Mouse (Mus musculus): ENCODE measurements at regions not wholly inside any gene's neighbourhood (a gene's known extent, or its start where the extent isn't known, plus 50 kb on each side); places are given as distances from the start of the nearest gene placed in this dataset.
"Not testable (repeated sequence)": the region's sequence is repeated elsewhere in the genome, so short reads cannot be mapped to it uniquely, and the experiment has no call there.

GRCm38 (mm10) chr6:81805942-81806341, 117.5 kb upstream of the Gcfc2 start:
- no peak overlapping the region for H3K4me3 ChIP-seq (ENCODE audit: low read depth, low read length)
- ATAC-seq, result no peak
- 91% methylated on average over 11 of the region's 11 CpGs for WGBS
- H3K9ac ChIP-seq (ENCODE audit: low read length), result no peak overlapping the region
- H3K4me2 ChIP-seq (ENCODE audit: low read length), result no peak overlapping the region
- no peaks in the 10 kb centered on the region for H3K36me3 ChIP-seq (ENCODE audit: control insufficient read depth, insufficient read depth, low read length)
- H3K4me1 ChIP-seq (ENCODE audit: control insufficient read depth, insufficient read depth, low read length), result no peaks in the 10 kb centered on the region
- no peak overlapping the region for H3K27ac ChIP-seq (ENCODE audit: low read depth, low read length)
- H3K27me3 ChIP-seq (replicated peaks; ENCODE audit: control insufficient read depth, insufficient read depth, low read length), result no peaks in the 10 kb centered on the region
- no peak for DNase-seq (ENCODE audit: low spot score)
- H3K9me3 ChIP-seq (replicated peaks; ENCODE audit: control insufficient read depth, low read length), result no peaks in the 10 kb centered on the region

DNA sequence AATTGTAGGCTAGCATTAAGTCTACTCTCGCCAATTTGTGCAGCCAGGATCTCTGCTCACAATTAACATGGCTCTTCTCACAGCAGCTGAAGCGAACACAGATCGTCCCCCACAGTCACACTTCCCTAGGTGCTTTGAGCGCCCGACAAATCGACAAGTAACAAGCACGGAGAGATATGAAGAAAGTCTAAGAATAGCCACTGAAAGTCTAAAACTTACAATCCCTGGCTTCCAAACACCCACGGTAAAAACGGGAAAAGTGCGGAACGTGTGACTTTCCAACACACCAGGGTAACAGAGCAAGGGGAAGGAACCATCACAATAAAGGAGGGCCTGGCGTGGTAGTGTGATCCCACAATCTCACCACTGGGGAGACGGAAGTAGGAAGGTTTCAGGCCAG, 114.8 kb upstream of the Gcfc2 start:
- no peak overlapping the region for H3K27ac ChIP-seq (ENCODE audit: low read depth, low read length)
- ATAC-seq, result no peak
- DNase-seq (ENCODE audit: low spot score), result no peak

GRCm38 (mm10) chr6:81815248-81815961, 108.1 kb upstream of the Gcfc2 start:
- Histone ChIP-seq H3K4me3 (ENCODE audit: low read depth, low read length) (no peak overlapping the region), H3K4me1 (ENCODE audit: control insufficient read depth, insufficient read depth, low read length) (no peaks in the 10 kb centered on the region), H3K36me3 (ENCODE audit: control insufficient read depth, insufficient read depth, low read length) (no peaks in the 10 kb centered on the region), H3K9ac (ENCODE audit: low read length) (no peak overlapping the region), H3K9me3 (replicated peaks; ENCODE audit: control insufficient read depth, low read length) (no peaks in the 10 kb centered on the region), H3K27me3 (replicated peaks; ENCODE audit: control insufficient read depth, insufficient read depth, low read length) (no peaks in the 10 kb centered on the region), H3K4me2 (ENCODE audit: low read length) (no peak overlapping the region), H3K27ac (ENCODE audit: low read depth, low read length) (no peak overlapping the region)
- ATAC-seq (no peak), DNase-seq (ENCODE audit: low spot score) (no peak)
- 80% methylated on average over 8 of the region's 8 CpGs for WGBS

More for the DNA sequence above, 114.8 kb upstream of the Gcfc2 start:
- no peaks in the 10 kb centered on the region for H3K4me1 ChIP-seq (ENCODE audit: control insufficient read depth, insufficient read depth, low read length)
- no peak overlapping the region for H3K4me3 ChIP-seq (ENCODE audit: low read depth, low read length)
- no peaks in the 10 kb centered on the region for H3K9me3 ChIP-seq (replicated peaks; ENCODE audit: control insufficient read depth, low read length)
- no peaks in the 10 kb centered on the region for H3K36me3 ChIP-seq (ENCODE audit: control insufficient read depth, insufficient read depth, low read length)
- H3K9ac ChIP-seq (ENCODE audit: low read length), result no peak overlapping the region
- no peaks in the 10 kb centered on the region for H3K27me3 ChIP-seq (replicated peaks; ENCODE audit: control insufficient read depth, insufficient read depth, low read length)
- H3K4me2 ChIP-seq (ENCODE audit: low read length), result no peak overlapping the region
- 94% methylated on average over 13 of the region's 13 CpGs for WGBS

GRCm38 (mm10) chr6:81815962-81816338, 107.5 kb upstream of the Gcfc2 start:
- H3K9me3 ChIP-seq (replicated peaks; ENCODE audit: control insufficient read depth, low read length), result no peaks in the 10 kb centered on the region
- WGBS, result 69% methylated on average over 7 of the region's 7 CpGs
- peak; percentile 20 for DNase-seq (ENCODE audit: low spot score)
- no peaks in the 10 kb centered on the region for H3K4me1 ChIP-seq (ENCODE audit: control insufficient read depth, insufficient read depth, low read length)
- no peak for ATAC-seq
- no peak overlapping the region for H3K4me3 ChIP-seq (ENCODE audit: low read depth, low read length)
- no peak overlapping the region for H3K9ac ChIP-seq (ENCODE audit: low read length)
- H3K27ac ChIP-seq (ENCODE audit: low read depth, low read length), result no peak overlapping the region
- no peaks in the 10 kb centered on the region for H3K36me3 ChIP-seq (ENCODE audit: control insufficient read depth, insufficient read depth, low read length)
- no peak overlapping the region for H3K4me2 ChIP-seq (ENCODE audit: low read length)
- no peaks in the 10 kb centered on the region for H3K27me3 ChIP-seq (replicated peaks; ENCODE audit: control insufficient read depth, insufficient read depth, low read length)

DNA sequence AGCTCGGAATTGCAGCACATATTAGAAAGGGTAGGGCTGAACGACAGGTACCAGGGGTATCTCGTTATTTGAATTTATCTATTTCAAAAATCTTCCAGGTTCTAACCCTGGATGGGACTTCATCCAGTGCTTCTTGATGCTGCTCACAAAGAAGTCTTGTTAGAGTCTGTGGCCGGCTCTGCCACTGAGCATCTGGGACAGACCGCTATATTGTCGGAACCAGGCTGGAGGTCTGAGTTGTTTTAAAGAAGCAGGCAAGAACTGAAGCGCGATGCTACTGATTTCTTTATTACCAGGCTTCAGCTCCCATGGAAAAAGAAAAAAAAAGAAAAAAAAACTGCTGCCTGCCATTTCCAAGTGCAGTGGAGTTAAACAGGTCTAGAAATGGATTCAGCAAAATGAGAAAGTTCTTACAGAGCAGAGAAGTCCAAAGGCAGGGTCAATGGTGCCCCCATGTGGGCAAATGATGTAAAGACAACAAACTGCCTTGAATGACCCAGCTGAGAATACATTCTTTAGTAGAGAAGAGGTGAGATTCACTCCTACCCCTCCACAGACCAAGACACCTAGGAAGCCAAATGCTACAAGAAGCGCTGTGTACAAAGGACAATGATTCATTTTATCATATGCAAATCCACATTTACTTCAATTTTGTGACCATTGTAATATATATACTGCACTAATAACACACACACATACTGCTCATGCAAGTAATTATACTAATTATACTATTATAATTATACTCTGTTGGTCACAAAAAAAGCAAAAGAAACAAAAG, 106.2 kb upstream of the Gcfc2 start:
- Histone ChIP-seq H3K4me1 (ENCODE audit: control insufficient read depth, insufficient read depth, low read length) (no peaks in the 10 kb centered on the region), H3K36me3 (ENCODE audit: control insufficient read depth, insufficient read depth, low read length) (no peaks in the 10 kb centered on the region), H3K9me3 (replicated peaks; ENCODE audit: control insufficient read depth, low read length) (no peaks in the 10 kb centered on the region), H3K27ac (ENCODE audit: low read depth, low read length) (no peak overlapping the region), H3K27me3 (replicated peaks; ENCODE audit: control insufficient read depth, insufficient read depth, low read length) (no peaks in the 10 kb centered on the region), H3K4me3 (ENCODE audit: low read depth, low read length) (no peak overlapping the region), H3K4me2 (ENCODE audit: low read length) (no peak overlapping the region), H3K9ac (ENCODE audit: low read length) (no peak overlapping the region; the same call in 1 of the 2 replicates)
- 77% methylated on average over 9 of the region's 9 CpGs for WGBS
- ATAC-seq (peak; percentile 87), DNase-seq (ENCODE audit: low spot score) (peak; percentile 81)

- Histone ChIP-seq H3K4me2 (ENCODE audit: low read length) (no peak overlapping the region), H3K9ac (ENCODE audit: low read length) (no peak overlapping the region), H3K36me3 (ENCODE audit: control insufficient read depth, insufficient read depth, low read length) (no peaks in the 10 kb centered on the region), H3K27me3 (replicated peaks; ENCODE audit: control insufficient read depth, insufficient read depth, low read length) (no peaks in the 10 kb centered on the region), H3K27ac (ENCODE audit: low read depth, low read length) (no peak overlapping the region), H3K4me3 (ENCODE audit: low read depth, low read length) (no peak overlapping the region), H3K4me1 (ENCODE audit: control insufficient read depth, insufficient read depth, low read length) (no peaks in the 10 kb centered on the region), H3K9me3 (replicated peaks; ENCODE audit: control insufficient read depth, low read length) (no peaks in the 10 kb centered on the region)
- ATAC-seq (no peak), DNase-seq (ENCODE audit: low spot score) (no peak)
- WGBS, result 94% methylated on average over 10 of the region's 10 CpGs
Observed at GRCm38 (mm10) chr6:81818573-81818972, 104.9 kb upstream of the Gcfc2 start.

- 86% methylated on average over 5 of the region's 5 CpGs for WGBS
- Histone ChIP-seq H3K9me3 (replicated peaks; ENCODE audit: control insufficient read depth, low read length) (no peaks in the 10 kb centered on the region), H3K4me1 (ENCODE audit: control insufficient read depth, insufficient read depth, low read length) (no peaks in the 10 kb centered on the region), H3K27me3 (replicated peaks; ENCODE audit: control insufficient read depth, insufficient read depth, low read length) (no peaks in the 10 kb centered on the region), H3K9ac (ENCODE audit: low read length) (no peak overlapping the region), H3K36me3 (ENCODE audit: control insufficient read depth, insufficient read depth, low read length) (no peaks in the 10 kb centered on the region), H3K4me2 (ENCODE audit: low read length) (no peak overlapping the region), H3K4me3 (ENCODE audit: low read depth, low read length) (no peak overlapping the region), H3K27ac (ENCODE audit: low read depth, low read length) (no peak overlapping the region)
- DNase-seq (ENCODE audit: low spot score) (no peak), ATAC-seq (no peak)
Observed at GRCm38 (mm10) chr6:81820078-81820477, 103.4 kb upstream of the Gcfc2 start.

DNA sequence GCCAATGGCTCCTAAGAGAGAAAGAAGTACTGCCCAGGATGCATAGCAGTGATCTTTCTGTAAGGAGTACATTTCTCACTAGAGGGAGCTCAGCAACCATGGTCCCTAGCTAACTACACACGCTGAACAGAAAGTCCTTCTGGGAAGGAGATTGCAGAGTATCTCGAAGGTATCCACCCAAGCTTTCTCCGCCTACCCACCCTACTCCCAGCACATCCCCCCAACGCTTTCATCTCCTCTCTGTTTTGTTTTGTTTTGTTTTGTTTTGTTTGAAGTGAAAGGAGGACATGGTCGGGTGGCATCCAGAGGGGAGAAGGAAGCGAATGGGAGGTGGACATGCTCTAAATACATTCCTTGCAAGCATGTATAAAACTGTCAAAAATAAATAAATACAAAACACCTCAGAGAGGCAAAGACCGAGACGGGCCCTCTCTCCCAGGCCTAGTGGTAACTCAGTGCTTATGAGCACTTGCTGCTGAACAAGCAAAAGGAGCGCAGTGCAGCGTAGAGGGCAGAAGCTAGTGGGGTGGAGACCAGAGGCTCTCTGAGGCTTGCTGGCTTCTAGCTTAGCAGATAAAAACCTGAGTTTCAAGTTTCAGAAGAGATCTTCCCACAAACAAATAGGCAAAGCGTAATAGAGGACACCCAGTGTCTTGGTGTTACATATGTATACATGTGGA, 83.9 kb upstream of the Gcfc2 start:
- H3K4me1 ChIP-seq (ENCODE audit: control insufficient read depth, insufficient read depth, low read length), result no peaks in the 10 kb centered on the region
- no peak overlapping the region for H3K9ac ChIP-seq (ENCODE audit: low read length)
- H3K4me3 ChIP-seq (ENCODE audit: low read depth, low read length), result no peak overlapping the region
- no peaks in the 10 kb centered on the region for H3K36me3 ChIP-seq (ENCODE audit: control insufficient read depth, insufficient read depth, low read length)
- H3K4me2 ChIP-seq (ENCODE audit: low read length), result no peak overlapping the region
- ATAC-seq (no peak), DNase-seq (ENCODE audit: low spot score) (peak; percentile 38)
- H3K27me3 ChIP-seq (replicated peaks; ENCODE audit: control insufficient read depth, insufficient read depth, low read length), result no peaks in the 10 kb centered on the region
- no peaks in the 10 kb centered on the region for H3K9me3 ChIP-seq (replicated peaks; ENCODE audit: control insufficient read depth, low read length)
- 69% methylated on average over 11 of the region's 11 CpGs for WGBS
- H3K27ac ChIP-seq (ENCODE audit: low read depth, low read length), result no peak overlapping the region

DNA sequence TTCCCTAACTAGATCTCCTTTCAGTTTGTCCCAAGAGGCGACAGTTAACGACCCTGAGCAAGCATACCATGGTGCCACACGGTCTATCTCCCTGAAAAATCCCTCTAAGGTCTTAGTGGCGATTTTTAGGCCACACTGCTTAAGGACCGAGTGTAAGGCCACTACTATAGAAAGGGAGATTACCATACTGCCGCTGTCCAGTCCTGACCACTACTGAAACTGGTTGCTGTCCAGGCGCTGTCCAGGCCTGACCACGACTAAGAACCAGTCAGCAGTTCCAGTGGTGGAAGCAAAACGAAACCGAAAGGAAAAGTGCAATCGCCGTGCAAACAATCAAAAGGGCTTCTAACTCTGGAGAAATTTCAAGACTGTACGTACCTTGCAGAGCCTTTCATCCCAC, 55.3 kb upstream of the Gcfc2 start:
- not testable (repeated sequence) for ATAC-seq; H3K4me2 ChIP-seq (ENCODE audit: low read length); H3K9ac ChIP-seq (ENCODE audit: low read length); DNase-seq (ENCODE audit: low spot score); H3K4me3 ChIP-seq (ENCODE audit: low read depth, low read length); H3K9me3 ChIP-seq (replicated peaks; ENCODE audit: control insufficient read depth, low read length); H3K27me3 ChIP-seq (replicated peaks; ENCODE audit: control insufficient read depth, insufficient read depth, low read length); H3K27ac ChIP-seq (ENCODE audit: low read depth, low read length); H3K36me3 ChIP-seq (ENCODE audit: control insufficient read depth, insufficient read depth, low read length); H3K4me1 ChIP-seq (ENCODE audit: control insufficient read depth, insufficient read depth, low read length)
- 92% methylated on average over 13 of the region's 13 CpGs for WGBS

All from forebrain, embryonic 14.5 days (tissue).